Mouse (Mus musculus) retina, embryonic 14.5 days (tissue): ENCODE measurements at regions not wholly inside any gene's neighbourhood (a gene's known extent, or its start where the extent isn't known, plus 50 kb on each side); places are given as distances from the start of the nearest gene placed in this dataset.
"Not testable (repeated sequence)": the region's sequence is repeated elsewhere in the genome, so short reads cannot be mapped to it uniquely, and the experiment has no call there.

Experiments
- DNase-seq: peaks from one replicate; pipeline ENCODE4 v3.0.0-alpha.2; 2015; ENCODE audit warnings: low spot score

DNA sequence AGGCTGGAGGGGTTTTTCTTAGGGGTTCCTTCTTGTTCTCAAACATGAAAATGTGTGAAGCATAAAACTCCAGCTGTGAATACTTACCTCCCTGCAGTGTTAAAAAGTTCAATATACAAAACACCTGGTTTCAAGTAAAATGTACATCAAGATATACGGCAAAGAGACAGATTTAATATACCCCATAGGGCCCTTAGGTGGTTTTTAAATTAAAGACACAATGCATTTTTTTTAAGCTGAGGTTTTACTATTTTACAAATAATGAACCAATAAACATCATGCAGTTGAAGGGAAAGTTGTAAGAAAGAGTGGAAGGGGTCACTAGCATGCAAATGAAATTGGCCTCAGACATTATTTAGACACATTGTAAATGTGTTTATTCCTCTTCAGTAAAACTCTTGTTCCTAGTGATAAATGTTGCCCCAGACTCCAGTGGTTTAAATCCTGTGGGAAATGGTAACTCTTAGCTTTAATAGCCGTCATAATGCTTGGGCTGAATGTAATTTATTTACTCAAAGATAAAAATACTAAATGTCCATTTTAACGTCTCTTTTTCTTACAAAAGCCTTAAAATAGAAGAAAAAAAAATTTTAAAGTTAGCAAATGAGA, 1337.9 kb downstream of the Efnb2 start:
- DNase-seq: no peak

DNA sequence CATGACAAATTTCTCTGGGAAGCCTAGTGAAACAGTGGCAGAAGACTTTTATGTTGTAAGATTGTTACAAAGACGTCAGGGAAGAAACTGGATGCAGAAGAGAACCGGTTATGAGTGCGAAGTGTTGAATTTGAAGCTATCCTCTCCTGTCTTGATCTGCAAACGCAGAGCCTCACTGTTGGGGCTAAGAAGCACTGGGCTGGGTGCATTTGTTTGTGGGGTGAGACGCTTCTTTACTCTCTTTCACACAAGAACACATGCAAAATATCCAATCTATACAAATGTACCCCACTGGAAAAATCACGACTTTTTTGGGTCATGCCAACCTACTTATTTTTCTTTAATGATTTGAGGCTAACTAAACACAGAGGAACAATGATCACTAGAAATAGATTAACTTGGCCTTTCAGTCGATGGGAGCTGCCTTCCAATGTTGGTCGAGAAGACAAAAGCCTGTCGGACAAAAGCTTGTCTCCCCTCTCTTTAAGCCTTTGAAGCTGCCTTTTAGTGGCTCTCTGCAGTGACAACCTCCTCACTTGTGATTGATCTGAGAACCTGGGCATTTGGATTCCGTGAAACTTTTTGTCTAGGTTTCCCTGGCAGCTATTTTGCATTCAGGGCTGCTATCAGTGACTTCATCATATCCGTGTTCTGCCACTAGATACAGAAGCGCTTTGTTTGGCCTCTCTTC, 1338.5 kb downstream of the Efnb2 start:
- DNase-seq: no peak

DNA sequence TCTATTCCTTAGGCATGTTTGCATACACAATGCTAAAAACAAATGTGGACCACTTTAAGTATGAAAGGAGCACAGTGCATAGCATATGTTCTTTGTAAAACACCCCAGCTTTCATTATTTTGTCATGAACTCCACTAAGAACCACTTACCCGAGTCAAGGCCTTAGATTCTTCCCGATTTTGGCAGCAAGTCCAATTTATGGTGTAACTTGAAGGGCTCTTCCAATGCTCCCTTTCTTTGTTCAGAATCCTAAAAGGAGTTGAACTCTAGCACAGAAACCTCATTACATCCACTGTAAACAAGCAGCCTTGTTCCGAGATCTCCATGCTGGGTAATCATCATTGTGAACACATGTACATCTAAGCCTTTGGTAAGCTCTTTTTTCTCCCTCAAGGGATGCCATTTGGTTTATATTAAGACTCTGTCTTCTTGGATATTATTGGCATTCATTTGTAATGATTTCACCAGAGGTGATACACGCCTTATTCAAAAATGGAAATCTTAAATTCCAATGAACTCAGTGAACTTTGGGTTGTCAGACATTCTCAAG, 1344.2 kb downstream of the Efnb2 start:
- DNase-seq: no peak

DNA sequence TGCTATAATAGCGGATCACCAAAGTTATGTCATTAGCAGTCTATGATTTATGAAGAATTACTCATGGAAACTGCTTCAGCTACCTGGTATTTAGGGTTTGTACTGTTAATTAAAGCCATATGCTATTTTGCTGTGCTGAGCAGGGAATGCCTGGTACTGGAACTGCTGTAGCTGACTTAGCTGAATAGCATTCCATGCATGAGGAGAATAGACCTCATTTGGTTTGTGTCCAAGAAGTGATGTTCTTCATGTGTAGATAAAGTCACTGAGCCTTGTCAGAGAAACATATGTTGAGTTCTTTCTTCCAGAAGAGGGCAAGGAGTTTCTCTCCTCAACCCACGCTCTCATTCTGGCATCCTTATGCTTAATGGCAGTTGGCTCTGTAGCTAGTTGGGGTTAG, 1351.8 kb downstream of the Efnb2 start:
- no peak for DNase-seq

DNA sequence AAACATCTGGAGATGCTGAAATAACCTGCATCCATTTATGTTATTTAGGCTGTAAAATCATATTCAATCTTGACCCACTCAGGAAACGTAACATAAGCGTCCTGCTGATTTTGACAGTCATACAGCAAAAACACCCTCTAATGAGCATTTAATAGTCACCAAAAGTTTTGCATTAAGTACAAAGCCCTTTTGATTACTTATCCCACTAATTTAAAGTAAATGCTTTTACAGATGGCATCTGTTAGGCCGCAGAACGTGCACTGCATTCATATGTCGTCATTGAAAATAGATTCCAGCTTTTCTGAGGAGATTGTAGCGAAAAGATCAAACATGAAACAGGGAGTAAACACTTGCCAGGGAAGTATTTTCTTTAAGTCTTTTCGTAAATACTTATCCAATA, 1371.7 kb downstream of the Efnb2 start:
- peak; percentile 4 for DNase-seq

DNA sequence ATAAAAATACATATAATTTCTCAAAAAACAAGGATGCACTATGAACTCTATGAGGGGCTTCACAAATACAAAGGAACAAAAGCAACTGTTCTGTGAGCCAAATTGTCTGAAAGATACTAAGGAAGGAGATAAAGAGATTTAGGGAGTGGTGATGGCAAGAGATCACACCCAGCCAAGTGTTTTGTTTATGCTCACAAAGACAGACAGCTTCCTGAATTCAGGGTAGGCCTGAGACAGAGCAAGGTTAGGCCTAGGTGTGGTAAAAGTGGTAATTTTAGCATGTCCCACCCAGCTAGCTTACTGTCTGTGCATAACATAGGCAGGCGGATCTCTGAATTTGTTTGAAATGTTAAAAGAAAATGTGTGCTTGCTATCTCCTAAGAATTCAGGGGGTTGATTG, 1374.5 kb downstream of the Efnb2 start:
- DNase-seq: no peak

DNA sequence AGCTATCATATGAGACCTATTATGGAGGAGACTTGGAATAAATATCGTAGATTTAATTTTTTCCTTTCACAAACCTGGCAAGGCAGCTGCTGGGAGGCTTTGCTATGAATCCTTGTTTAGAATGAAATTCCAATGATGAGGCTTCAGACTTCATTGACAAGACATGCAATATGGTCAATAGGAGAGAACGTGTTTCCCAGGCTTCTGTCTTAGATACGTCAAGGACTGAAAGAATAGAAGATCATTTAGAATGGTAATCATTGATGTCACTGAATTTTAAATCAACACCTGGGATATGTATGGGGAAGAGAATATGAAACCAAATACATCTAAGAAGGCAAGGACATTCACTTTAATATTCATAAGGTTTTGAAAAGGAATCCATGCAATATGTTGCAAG, 1393.6 kb downstream of the Efnb2 start:
- DNase-seq: no peak

DNA sequence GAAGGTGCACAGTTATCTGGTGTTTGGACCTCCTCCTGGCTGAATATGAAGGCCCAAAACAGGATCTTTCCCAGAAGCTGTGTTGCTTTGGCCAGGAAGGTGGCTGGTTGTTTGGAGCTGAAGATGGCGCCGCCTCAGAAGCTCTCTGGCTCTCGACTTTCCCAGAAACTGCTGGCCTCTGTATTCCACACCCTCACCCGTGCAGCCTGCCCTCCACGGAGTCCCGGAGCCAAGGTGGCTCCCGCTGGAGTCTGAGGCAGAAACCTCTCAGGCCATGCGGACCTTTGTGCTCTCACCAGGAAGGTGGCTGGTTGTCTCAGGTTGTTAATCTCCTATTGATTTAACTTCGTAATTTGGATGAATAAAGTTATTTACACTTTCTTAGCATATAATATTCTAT, 1406.7 kb downstream of the Efnb2 start:
- DNase-seq: not testable (repeated sequence)

DNA sequence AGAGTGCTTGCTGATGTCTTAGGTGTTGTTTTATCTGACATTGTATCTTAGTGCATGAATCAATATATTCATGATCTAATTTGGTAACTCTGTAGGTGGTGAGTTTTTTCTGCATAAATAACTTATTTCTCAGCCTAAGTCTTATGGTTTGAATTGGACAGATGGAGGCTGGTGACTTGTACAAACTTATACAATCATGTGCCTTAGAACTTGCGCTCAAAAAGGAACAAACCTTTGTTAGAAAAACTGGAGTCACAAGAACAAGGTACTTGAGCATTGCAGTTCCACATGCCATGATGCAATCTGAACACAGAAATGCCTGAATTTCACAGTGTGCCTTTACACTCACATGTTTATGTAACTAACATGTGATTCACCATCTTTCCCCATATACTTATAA, 1420.7 kb downstream of the Efnb2 start:
- no peak for DNase-seq

DNA sequence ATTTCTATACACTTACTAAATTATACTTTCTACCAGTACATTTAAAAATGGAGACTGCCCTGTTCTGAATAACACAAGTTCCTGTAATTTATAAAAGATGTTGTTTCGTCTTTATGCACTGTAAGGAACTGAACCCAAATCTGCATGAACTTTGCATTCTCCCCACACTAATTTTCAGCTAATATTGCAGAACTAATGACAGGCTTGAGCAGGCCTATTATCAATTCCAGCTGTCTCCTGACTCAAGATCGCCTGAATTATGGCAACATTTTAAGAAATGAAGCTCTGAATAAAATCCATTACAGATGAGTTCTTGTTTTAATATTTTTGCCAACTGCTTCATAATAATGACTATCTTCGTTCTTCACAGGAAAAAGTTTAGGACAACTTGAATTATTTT, 1427.0 kb downstream of the Efnb2 start:
- no peak for DNase-seq

DNA sequence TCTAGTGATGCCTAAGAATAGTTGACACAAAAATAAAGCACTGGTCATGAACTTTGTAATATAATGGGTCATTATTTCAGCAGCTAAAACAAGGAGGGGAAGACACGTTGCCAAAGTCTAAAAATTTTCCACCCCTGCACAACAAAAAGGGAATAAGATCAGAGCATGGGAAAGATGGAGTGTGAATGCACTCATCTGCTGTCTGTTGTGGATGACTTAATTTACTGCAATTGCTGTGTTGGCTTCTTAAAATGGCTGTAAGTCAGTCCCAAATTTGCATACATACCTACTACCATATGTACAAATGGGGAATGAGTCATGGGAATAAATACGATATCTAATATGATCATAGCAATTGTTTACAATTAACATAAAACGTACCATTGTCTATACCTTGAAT, 1441.7 kb downstream of the Efnb2 start:
- no peak for DNase-seq

DNA sequence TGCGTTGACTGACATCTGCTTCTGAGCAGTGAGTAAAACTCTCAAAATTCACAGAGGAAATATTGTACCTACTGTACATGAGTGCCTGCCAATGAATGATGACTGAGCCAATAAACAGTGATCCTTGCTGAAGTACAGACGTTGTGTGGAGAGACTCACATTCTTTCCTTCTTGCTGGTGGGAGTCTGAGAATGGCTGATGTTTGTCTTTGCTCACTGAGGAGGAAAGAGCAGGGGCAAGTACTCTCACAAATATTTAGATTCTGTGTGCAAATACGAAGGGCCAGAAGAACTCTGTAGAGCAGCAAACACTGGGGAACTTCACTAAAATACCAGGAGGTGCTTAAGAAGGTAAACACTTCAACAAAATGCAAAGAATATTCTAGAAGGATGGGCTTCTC, 1453.9 kb downstream of the Efnb2 start:
- no peak for DNase-seq

DNA sequence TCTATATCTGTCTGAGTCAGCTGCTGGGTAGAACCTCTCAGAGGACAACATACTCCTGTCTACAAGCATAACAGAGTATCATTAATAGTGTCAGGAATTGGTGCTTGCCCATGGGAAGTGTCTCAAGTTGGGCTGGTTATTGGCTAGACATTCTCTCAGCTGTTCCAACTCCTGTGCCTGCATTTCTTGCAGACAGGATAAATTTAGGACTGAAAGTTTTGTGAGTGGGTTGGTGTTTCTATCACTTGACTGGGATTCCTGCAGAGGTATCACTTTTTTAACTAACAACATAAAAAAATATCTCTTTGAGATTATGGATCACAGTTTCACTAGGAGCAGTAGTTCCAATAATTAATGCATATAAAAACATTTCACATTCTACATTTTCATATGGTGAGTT, 1454.4 kb downstream of the Efnb2 start:
- DNase-seq: no peak

DNA sequence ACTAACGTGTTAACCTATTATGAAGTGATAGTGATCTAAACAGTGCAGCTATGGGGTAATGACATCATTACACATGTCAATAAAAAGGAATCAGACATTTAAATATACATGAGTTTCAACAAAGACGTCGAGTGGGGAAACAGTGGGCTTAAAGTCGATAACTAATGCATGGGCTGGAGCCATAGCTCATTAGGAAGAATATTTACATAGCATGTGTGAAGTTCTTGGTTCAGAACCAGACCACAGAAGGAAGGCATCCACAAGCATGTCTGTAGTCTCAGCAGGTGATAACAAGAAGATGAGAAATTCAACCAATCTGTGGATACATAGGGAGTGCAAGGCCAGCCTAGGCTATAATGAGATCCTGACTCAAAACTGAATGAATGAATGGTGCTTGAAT, 1456.0 kb downstream of the Efnb2 start:
- no peak for DNase-seq

DNA sequence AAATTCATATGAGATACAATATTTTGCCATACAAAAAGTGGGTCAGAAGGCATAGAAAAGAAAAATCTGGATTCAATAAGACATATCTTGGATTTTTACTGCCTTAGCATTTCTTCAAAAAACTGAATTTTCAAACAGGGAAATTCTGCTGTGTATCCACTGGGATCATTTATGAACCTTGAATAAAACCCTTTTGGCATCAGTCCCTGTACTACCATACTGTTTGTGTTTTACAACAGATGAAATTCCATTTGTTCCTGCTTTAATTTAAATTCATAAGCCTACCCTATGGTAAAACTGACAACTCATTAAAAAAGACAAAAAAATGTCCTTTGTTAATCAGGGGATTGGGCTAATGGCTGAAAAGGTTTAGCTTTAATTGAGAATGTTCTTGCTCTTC, 1470.3 kb downstream of the Efnb2 start:
- no peak for DNase-seq

DNA sequence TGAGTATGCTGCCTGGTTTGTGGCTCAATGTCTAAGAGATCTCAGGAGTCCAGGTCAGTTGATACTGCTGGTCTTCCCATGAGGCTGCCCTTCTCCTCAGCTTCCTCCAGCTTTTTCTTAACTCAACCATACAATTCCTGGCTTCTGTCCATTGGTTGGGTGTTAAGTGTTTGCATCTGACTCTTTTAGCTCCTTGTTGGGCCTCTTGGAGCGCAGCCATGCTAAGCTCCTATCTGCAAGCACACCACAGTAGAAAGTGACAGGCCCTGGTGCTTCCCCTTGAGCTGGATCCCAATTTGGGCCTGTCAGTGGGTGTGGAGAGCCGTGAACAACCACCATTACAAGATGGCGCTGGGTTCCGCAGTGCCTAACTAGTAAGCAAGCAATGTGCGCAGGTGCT, 1497.7 kb downstream of the Efnb2 start:
- no peak for DNase-seq

DNA sequence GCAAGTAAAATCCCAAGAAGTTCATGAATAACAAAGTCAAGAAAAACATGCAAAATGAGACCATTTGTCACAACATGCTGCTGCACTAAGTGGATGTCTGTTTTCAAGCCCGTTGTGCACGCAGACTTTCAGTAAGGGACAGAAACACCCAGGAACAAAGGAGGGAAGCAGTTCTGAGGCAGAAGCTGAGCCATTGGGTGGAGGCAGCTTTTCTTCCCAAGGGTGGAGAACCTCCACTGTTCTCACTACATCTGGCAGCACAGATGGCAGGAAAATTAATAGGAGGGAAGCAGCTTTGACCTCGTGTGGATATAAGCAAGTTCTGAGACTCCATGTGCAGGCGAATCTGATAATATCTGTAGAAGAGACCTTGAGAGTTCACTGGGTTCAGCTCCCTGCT, 1529.3 kb downstream of the Efnb2 start:
- DNase-seq: peak; percentile 46

DNA sequence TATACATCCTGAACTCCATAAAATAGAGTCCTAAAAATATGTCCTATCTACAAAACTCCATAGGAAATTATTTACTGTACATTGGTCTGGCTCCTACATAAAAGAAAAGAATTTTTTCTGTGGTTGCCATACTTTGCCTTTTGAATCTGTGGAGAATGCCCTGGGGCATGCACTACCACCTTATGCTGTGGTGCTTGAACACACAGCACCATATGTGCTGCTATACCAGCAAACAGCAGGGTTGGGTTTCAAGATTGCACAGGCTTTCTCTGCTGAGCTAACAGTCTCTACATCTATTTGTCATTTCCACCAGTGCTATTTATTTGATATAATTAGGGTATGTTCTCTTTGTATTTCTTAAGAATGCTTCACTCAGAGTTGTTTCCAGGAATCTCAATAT, 1552.2 kb downstream of the Efnb2 start:
- DNase-seq: no peak

DNA sequence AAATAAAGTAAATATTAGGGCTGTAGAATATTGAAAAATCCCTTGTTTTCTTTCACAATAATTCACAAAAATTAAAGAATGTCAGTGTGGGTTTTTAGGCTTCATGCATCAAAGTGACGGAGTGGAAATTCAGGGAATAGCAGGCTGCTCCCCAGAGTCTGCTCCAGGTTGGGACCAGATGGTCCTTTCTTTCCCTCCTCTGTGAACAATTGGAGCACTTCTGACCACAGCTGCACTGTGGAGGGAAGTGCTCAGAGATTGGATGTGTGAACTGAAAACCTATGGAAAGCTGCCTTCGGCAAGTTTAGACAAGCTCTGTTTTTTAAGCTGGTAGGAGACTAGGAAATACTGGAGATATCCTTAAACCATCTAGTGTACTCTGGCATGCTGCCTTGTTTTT, 1563.5 kb downstream of the Efnb2 start:
- DNase-seq: peak; percentile 62

DNA sequence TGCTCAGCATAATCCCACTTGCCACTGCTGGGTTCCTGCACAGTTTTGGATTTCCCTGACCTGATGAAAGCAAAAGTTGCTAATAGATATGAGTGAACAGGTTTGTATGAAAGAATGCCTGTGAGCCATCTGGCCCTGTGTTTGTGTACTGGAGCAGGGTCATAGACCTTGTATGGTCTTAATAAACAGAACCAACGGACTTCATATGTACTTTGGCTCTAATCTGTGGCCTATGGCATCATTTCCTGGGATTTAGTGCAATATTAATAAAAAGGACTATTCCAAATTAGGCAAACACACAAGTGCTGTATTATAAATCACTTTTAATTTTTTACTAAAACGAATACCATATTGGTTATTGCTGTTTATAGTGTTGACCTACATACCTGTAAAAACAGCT, 1568.2 kb downstream of the Efnb2 start:
- no peak for DNase-seq

DNA sequence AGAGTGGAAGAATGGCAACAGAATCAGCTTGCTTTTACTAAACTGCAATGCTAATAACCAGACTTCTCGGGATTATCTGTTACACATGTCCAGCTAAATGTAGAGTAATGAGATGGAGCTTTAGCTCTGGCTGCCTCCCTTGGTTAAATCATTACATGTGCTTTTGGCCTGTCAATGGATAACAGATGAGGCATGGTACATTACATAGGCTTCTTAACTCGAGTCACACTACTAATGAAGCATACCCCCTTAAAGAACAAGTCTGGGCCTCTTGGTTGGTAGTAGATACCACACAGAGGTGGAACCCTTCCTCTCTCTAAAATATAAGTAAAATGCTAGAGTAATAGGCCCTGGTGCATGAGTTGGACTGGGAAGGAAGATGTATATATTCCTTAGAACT, 1572.9 kb downstream of the Efnb2 start:
- DNase-seq: no peak

DNA sequence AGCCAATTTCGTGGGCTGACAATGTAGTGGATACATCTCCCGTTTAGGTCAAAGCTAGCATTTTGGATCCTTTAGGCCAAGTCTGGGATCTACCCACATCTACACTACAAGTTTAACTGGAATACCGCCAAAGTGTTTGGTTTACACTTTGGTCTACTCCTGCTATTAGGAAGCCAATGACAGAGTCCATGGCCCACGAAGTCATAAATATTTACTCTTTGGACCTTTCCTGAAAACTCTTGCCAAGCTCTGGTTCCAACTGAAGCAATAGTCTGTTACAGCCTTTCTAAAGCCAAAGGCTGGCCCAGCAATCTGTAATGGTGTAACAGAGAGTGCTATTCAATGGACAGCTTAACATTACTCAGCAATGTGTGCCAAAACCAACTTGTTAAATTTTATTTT, 1600.8 kb downstream of the Efnb2 start:
- no peak for DNase-seq

DNA sequence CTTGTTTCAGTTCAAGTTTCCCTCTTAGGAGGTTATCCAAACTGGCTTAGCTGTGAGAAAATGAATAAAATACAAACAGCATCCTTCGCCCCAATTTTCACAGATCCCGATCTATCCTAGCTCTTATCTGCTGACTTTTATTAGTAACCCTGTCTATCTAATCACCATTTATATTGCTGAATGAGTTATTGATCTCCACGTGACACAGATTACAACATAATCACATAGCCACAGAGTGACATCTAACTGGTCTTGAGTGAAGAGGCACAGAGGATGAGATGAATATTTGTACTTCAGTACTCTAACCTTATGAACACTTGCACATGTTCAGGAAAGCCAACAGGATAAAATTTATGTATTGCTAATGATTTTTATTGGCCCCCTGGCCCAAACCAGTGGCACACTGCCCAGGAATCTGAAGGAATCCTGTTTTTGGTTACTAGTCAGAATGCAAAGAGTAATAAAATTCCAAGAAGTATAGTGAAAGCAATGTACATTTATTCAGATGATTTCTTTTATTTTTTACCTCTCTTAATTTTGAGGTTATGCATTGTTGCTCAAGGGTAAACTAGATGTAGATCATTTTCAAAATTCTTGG, 1634.7 kb downstream of the Efnb2 start:
- no peak for DNase-seq

DNA sequence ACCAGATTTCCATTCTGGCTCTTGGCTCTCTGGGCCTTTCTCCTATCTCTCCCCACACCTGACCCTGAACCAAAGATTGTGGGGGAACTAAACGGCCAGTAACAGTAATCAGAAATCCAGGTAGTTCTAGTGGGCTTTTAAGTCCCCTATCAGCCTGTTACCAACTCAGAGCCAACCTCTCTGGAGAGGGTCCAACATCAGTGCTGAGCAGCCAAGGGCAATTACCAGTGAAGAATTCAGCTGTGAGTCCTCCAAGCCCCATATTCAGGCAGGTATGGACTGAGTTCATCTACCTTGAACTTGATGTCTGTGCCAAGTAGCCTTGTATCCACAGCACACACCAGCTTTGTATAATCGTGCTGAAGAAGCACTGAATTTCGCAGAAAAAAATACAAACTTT, 1636.7 kb downstream of the Efnb2 start:
- no peak for DNase-seq
